Mouse (Mus musculus) spleen, adult 2 months (tissue): Measurements from ENCODE around the gene Etv3. TPM values are rescaled to one million over a fixed set of nuclear protein-coding genes. Genes with fewer than 3 reads are reported as not detected.
A peak's percentile ranks its signal among the peaks of the same experiment; 100 is the strongest.

Source experiments
- DNase-seq, 2 experiments: peaks; one replicate each; pipeline versions ENCODE4 v3.0.0 to v3.0.0-alpha.2; 2012 to 2021; ENCODE audit warnings: low spot score in 2 of 2, low read depth in 1 of 2
- H3K27ac ChIP-seq: fragments of 200-500 bp; 2 replicates; pipeline ENCODE4 v1.5.1; 2012; ENCODE audit warnings: low read length, inconsistent platforms; ENCODE audit not compliant: insufficient read depth
- H3K27me3 ChIP-seq: fragments of 200-500 bp; 2 replicates; pipeline ENCODE4 v1.6.1; 2012; ENCODE audit warnings: mild to moderate bottlenecking, moderate library complexity, low read length, inconsistent platforms; ENCODE audit not compliant: control insufficient read depth, insufficient read depth
- H3K36me3 ChIP-seq: fragments of 200-500 bp; 2 replicates; pipeline ENCODE4 v1.6.1; 2012; ENCODE audit warnings: mild to moderate bottlenecking, low read length, inconsistent platforms; ENCODE audit not compliant: control insufficient read depth, insufficient read depth
- H3K4me1 ChIP-seq: fragments of 200-500 bp; 2 replicates; pipeline ENCODE4 v1.6.1; 2011; ENCODE audit warnings: inconsistent platforms; ENCODE audit not compliant: control insufficient read depth, insufficient read depth, insufficient read length
- H3K4me3 ChIP-seq: fragments of 200-500 bp; 2 replicates; pipeline ENCODE4 v1.5.1; 2011; ENCODE audit warnings: mild to moderate bottlenecking, inconsistent platforms; ENCODE audit not compliant: insufficient read depth, insufficient read length; ENCODE audit errors: extremely low read depth
- CTCF ChIP-seq: fragments of 200-500 bp; IDR thresholded peaks from 2 replicates; pipeline ENCODE4 v1.5.1; 2011; ENCODE audit warnings: mild to moderate bottlenecking, inconsistent platforms; ENCODE audit not compliant: insufficient read depth, insufficient read length, insufficient replicate concordance; ENCODE audit errors: extremely low read depth
- POLR2A ChIP-seq: fragments of 200-500 bp; IDR thresholded peaks from 2 replicates; pipeline ENCODE4 v1.6.1; 2011; ENCODE audit warnings: low read depth, low read length, inconsistent platforms
- WGBS: fragments of 180-500 bp; shearing (Covaris S2); methylation state at CpG from one replicate; pipeline ENCODE4 v1.1.7; 2018; 5-methylcytosine and 5-hydroxymethylcytosine counted together
- polyA plus RNA-seq: library from polyadenylated mRNA; depleted of rRNA; stranded (reverse); fragments of >200 nt; gene quantifications from 2 replicates; pipeline ENCODE4 v1.2.3, GENCODE M21; 2012

Gene Etv3
- polyA plus RNA-seq, 1 experiment, result 17.5 TPM

GRCm38 (mm10) chr3:87499072-87499471 is 26.1 kb upstream of the Etv3 start:
- 12% methylated on average over 3 of the region's 3 CpGs for WGBS
- Histone ChIP-seq H3K4me1 (peaks cover 8% of the 10 kb centered on the region), H3K27ac (no peak overlapping the region), H3K4me3 (no peak overlapping the region), H3K36me3 (no peaks in the 10 kb centered on the region), H3K27me3 (no peaks in the 10 kb centered on the region)
- TF ChIP-seq POLR2A (no peak), CTCF (peak; percentile 77; the same call in 1 of the 2 replicates)
- peak in 1 of 2 experiments; percentile 78 for DNase-seq

DNA sequence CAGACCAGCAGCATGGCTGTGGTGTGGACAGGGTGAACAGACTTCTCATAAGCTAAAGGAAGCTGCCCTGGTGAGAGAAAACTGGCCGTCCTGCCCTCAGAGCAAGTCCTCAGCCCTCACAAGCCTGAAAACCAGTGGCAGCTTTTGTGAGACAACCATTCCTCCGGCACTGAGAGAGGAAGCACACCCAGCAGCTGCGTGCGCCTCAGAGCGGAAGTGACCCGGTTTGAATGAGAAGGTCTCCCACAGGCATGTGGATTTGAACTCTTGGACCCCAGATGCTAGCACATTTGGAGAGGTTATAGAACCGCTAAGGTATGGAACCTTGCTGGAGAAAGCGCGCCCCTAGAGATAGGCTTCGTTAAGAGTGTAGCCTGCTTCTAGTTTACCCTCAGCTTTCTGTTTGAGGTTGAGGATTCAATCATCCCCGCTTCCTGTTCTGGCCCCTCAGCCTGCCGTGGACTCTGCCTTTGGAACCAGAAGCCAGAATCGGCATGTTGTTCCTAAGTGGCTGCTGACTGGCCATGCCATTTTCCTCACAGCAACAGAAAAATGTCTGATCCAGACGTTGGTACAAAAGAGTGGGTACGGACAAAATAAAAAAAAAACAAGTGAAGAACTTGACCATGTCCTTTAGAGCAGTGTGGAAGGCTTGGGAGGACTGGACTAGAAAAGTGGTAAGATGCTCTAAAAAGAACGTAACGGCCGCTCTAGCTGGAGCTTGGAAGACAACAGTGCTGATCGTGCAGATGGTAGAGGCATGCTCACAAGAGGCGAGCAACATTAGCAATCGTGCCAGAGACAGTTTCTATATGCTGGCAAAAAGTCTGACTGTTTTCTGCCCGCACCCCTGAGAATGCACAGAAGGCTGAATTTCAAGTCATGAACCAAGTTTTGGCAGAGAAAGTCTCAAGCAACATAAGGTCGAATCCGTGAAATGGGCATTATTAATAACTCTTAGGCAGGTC is 24.8 kb upstream of the Etv3 start:
- Histone ChIP-seq H3K27ac (peak overlapping the region; percentile 76), H3K27me3 (no peaks in the 10 kb centered on the region), H3K36me3 (no peaks in the 10 kb centered on the region), H3K4me3 (no peak overlapping the region), H3K4me1 (peaks cover 11% of the 10 kb centered on the region)
- peak in 1 of 2 experiments; percentile 64 for DNase-seq
- WGBS, result 47% methylated on average over 24 of the region's 24 CpGs
- TF ChIP-seq CTCF (no peak), POLR2A (no peak)

- peak in 1 of 2 experiments; percentile 28 for DNase-seq
- peaks cover 15% of the 10 kb centered on the region for H3K4me1 ChIP-seq
- 47% methylated on average over 8 of the region's 8 CpGs for WGBS
- no peak for TF ChIP-seq CTCF
- no peak for TF ChIP-seq POLR2A
- H3K4me3 ChIP-seq, result no peak overlapping the region
- no peaks in the 10 kb centered on the region for H3K27me3 ChIP-seq
- no peaks in the 10 kb centered on the region for H3K36me3 ChIP-seq
- H3K27ac ChIP-seq, result peak overlapping the region; percentile 6; the same call in 1 of the 2 replicates
Measured at GRCm38 (mm10) chr3:87501151-87501550, 24.1 kb upstream of the Etv3 start.

- Histone ChIP-seq H3K4me1 (peaks cover 22% of the 10 kb centered on the region), H3K36me3 (no peaks in the 10 kb centered on the region), H3K4me3 (no peak overlapping the region), H3K27ac (no peak overlapping the region), H3K27me3 (no peaks in the 10 kb centered on the region)
- DNase-seq, result no peak
- TF ChIP-seq CTCF, result no peak
- no peak for TF ChIP-seq POLR2A
- 82% methylated on average over 6 of the region's 6 CpGs for WGBS
Measured at GRCm38 (mm10) chr3:87502771-87503170, 22.4 kb upstream of the Etv3 start.

DNA sequence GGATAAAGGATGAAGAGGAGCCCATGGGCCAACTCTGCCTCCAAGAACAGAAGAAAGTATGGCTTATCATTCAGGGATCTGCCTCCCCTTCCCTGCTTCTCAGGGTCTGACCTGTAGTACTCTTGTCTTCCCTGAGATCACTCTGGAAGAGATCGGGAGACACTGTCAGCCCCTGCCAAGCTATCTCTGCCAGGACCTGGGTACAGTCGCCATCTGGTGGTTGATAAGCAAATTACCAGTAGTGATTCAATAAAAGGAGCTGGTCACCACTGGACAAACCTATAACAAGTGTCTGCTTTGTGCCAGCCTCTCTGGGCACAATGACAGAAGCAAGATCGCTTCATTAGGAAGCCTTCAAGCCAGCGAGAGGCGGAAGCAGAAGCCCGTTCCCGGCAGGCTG is 20.9 kb upstream of the Etv3 start:
- no peaks in the 10 kb centered on the region for H3K36me3 ChIP-seq
- H3K27ac ChIP-seq, result no peak overlapping the region
- no peak overlapping the region for H3K4me3 ChIP-seq
- DNase-seq, result peak in 1 of 2 experiments; percentile 31
- no peaks in the 10 kb centered on the region for H3K27me3 ChIP-seq
- TF ChIP-seq POLR2A (no peak), CTCF (peak; percentile 42; the same call in 1 of the 2 replicates)
- WGBS, result 46% methylated on average over 7 of the region's 7 CpGs
- H3K4me1 ChIP-seq, result peaks cover 27% of the 10 kb centered on the region

- H3K36me3 ChIP-seq, result no peaks in the 10 kb centered on the region
- H3K27me3 ChIP-seq, result no peaks in the 10 kb centered on the region
- H3K4me1 ChIP-seq, result peaks cover 27% of the 10 kb centered on the region
- TF ChIP-seq POLR2A, result no peak
- TF ChIP-seq CTCF, result no peak
- H3K27ac ChIP-seq, result no peak overlapping the region; the same call in 1 of the 2 replicates
- 54% methylated on average over 4 of the region's 4 CpGs for WGBS
- no peak overlapping the region for H3K4me3 ChIP-seq
- DNase-seq, result peak in 1 of 2 experiments; percentile 2
Measured at GRCm38 (mm10) chr3:87504749-87505425, 20.3 kb upstream of the Etv3 start.
